Comparison of ENCODE assay signal across 19 mouse cellular contexts in genomic region chr2:180495906-180496305, GRCm38 (mm10). TPM values are rescaled to one million over a fixed set of nuclear protein-coding genes. Genes with fewer than 3 reads are reported as not detected.
DNase-seq lines count a peak whose midpoint lies in the region; ATAC-seq lines count a peak whose summit lies in the region.
"Had no signal": no experiment of that assay in that cellular context is flagged by ENCODE, and none has a peak within 500 bp of the region (broad histone marks: within the 10 kb centered on the region; RNA-seq: fewer than 3 reads in every experiment).

No protein-coding gene starts in this region.

- peak; percentile 15 to 16 for DNase-seq in heart, adult 18-20 months
- DNase-seq in heart, postnatal 14 days: no peak
- peak; percentile 54 for DNase-seq in MN1 (ENCODE audit: low spot score)
- DNase-seq in right cerebral cortex, adult 2 months (ENCODE audit: low spot score in 2 of 2): peak; percentile 47 to 57
- no peak for DNase-seq in thymus, postnatal 10 days (ENCODE audit: low spot score in 2 of 2)
- DNase-seq in adrenal gland, adult 18-20 months (ENCODE audit: low spot score in 2 of 2): no peak
- DNase-seq: adrenal gland, adult 8-10 months; kidney, adult 8-10 months; kidney, postnatal 25 days; liver, embryonic 13.5 days; lung, embryonic 14.5 days; lung, postnatal 36 days; retina, postnatal 1 day; thymus, postnatal 14 days had no signal

- peak; percentile 89 for ATAC-seq in frontal cortex, adult (ENCODE audit: low TSS enrichment)
- ATAC-seq: inflammation-experienced regulatory T-cells, adult 6 months had no signal

- intact Hi-C loops in heart, postnatal 14 days (cut with DNase I): no loop called here

RNA-seq across cellular contexts. Expression of gene Ntsr1, which starts 3.9 kb away (rescaled TPM):
- total RNA-seq in heart, adult 18-20 months (2021): not detected
- not detected for total RNA-seq in heart, postnatal 14 days (2021)
- not detected for total RNA-seq in adrenal gland, adult 18-20 months (2021)
- total RNA-seq: adrenal gland, adult 8-10 months; granulocyte monocyte progenitor cell, adult 5-6 weeks; heart, postnatal 25 days; monocyte, adult 5-6 weeks had no signal

RNA-seq across cellular contexts. Expression of gene Slco4a1, which starts 39.9 kb away (rescaled TPM):
- total RNA-seq in heart, adult 18-20 months (2021): under 1 TPM in 1 of 2 experiments, not detected in 1; 0.23 TPM
- total RNA-seq in heart, postnatal 14 days (2021): under 1 TPM; 0.12 to 0.41 TPM
- 1 to 10 TPM; 1.9 to 2.7 TPM for total RNA-seq in adrenal gland, adult 18-20 months (2021)
- total RNA-seq: heart, postnatal 25 days had no signal

Comparison
In these comparisons a context has a peak if more than half of its experiments do, and no peak if none do; other contexts are left out.
1. DNase-seq: peak in heart, adult 18-20 months (2 of 2), MN1 (single experiment) and right cerebral cortex, adult 2 months (2 of 2); none in heart, postnatal 14 days (0 of 2), thymus, postnatal 10 days (0 of 2) and adrenal gland, adult 18-20 months (0 of 2).